Mouse (Mus musculus): ENCODE data around the gene A430089I19Rik. TPM values are rescaled to one million over a fixed set of nuclear protein-coding genes. Genes with fewer than 3 reads are reported as not detected.
"Not testable (repeated sequence)": the region's sequence is repeated elsewhere in the genome, so short reads cannot be mapped to it uniquely, and the experiment has no call there.

A430089I19Rik gene
- polyA plus RNA-seq (2016; fragmentation: Nextera tagmentation; extraction: Ambion mirVana): not detected in 2 replicates

- H3K9me3 ChIP-seq (replicated peaks); H3K9ac ChIP-seq; ATAC-seq (ENCODE audit: low FRiP score); H3K4me2 ChIP-seq (replicated peaks); H3K4me1 ChIP-seq; H3K4me3 ChIP-seq; H3K27ac ChIP-seq; H3K27me3 ChIP-seq; H3K36me3 ChIP-seq: not testable (repeated sequence)
- 96% methylated on average over 1 of the region's 1 CpGs for WGBS
These were observed at the start of gene A430089I19Rik for GRCm38 (mm10) chr5:94306696-94307095. A430089I19Rik (minus strand) TSS chr5:94306796.

GRCm38 (mm10) chr5:94339449-94339848 is 32.9 kb upstream of the A430089I19Rik start, which contains the start of gene AA792892:
AA792892 (plus strand) TSS chr5:94339749.
- not testable (repeated sequence) for H3K36me3 ChIP-seq; H3K4me2 ChIP-seq (replicated peaks); H3K9ac ChIP-seq; H3K27ac ChIP-seq; H3K4me3 ChIP-seq; H3K9me3 ChIP-seq (replicated peaks); H3K4me1 ChIP-seq; ATAC-seq (ENCODE audit: low FRiP score); H3K27me3 ChIP-seq
- no CpG with 5 or more reads among the region's 2 CpGs for WGBS

- H3K36me3 ChIP-seq; H3K4me3 ChIP-seq; H3K4me2 ChIP-seq (replicated peaks); H3K9me3 ChIP-seq (replicated peaks); H3K4me1 ChIP-seq; ATAC-seq (ENCODE audit: low FRiP score); H3K27ac ChIP-seq; H3K9ac ChIP-seq; H3K27me3 ChIP-seq: not testable (repeated sequence)
- no CpG with 5 or more reads among the region's 2 CpGs for WGBS
These were observed 7.5 kb upstream of the A430089I19Rik start, which contains the start of gene Gm6502 for GRCm38 (mm10) chr5:94314135-94314534. Gm6502 (plus strand) TSS chr5:94314435.

Other genes with a start within 250 kb of the A430089I19Rik start
- gene BC061212, start 236.3 kb downstream of the A430089I19Rik start, polyA plus RNA-seq (2016; fragmentation: Nextera tagmentation; extraction: Ambion mirVana): not detected in 2 replicates
- gene Gm6351, start 230.4 kb downstream of the A430089I19Rik start, polyA plus RNA-seq (2016; fragmentation: Nextera tagmentation; extraction: Ambion mirVana): not detected in 2 replicates
- gene Gm3106, start 88.8 kb downstream of the A430089I19Rik start, polyA plus RNA-seq (2016; fragmentation: Nextera tagmentation; extraction: Ambion mirVana): not detected in 2 replicates
- gene Gm6502, start 7.6 kb upstream of the A430089I19Rik start, polyA plus RNA-seq (2016; fragmentation: Nextera tagmentation; extraction: Ambion mirVana): not detected in 2 replicates
- gene AA792892, start 33.0 kb upstream of the A430089I19Rik start, polyA plus RNA-seq (2016; fragmentation: Nextera tagmentation; extraction: Ambion mirVana): not detected in 2 replicates
- not detected in 2 replicates for gene Gm7682, start 139.0 kb upstream of the A430089I19Rik start, polyA plus RNA-seq (2016; fragmentation: Nextera tagmentation; extraction: Ambion mirVana)
- gene Gm3139, start 219.5 kb upstream of the A430089I19Rik start, polyA plus RNA-seq (2016; fragmentation: Nextera tagmentation; extraction: Ambion mirVana): not detected in 2 replicates

All from hindbrain, embryonic 12.5 days (tissue).